Mouse (Mus musculus) hindbrain, embryonic 13.5 days (tissue): ENCODE results near the gene Ercc5. TPM values are rescaled to one million over a fixed set of nuclear protein-coding genes. Genes with fewer than 3 reads are reported as not detected.

Source experiments
- ATAC-seq: fragments of 200-750 bp; cut with Nextera tagmentation; 2 replicates; pipeline ENCODE4 v1.8.0; 2017; ENCODE audit warnings: moderate TSS enrichment; ENCODE audit not compliant: low FRiP score
- H3K27ac ChIP-seq: fragments of 300-500 bp; sonication (generic); 2 replicates; pipeline ENCODE4 v1.5.1; 2015; ENCODE audit warnings: inconsistent platforms, mild to moderate bottlenecking, moderate library complexity
- H3K27me3 ChIP-seq: fragments of 300-500 bp; sonication (generic); 2 replicates; pipeline ENCODE4 v1.6.1; 2015; ENCODE audit warnings: mild to moderate bottlenecking, inconsistent platforms
- H3K36me3 ChIP-seq: fragments of 300-500 bp; sonication (generic); 2 replicates; pipeline ENCODE4 v1.6.1; 2015; ENCODE audit warnings: mild to moderate bottlenecking, inconsistent platforms
- H3K4me1 ChIP-seq: fragments of 300-500 bp; sonication (generic); replicated peaks from 2 replicates; pipeline ENCODE4 v1.6.1; 2015; ENCODE audit warnings: inconsistent platforms
- H3K4me2 ChIP-seq: fragments of 300-500 bp; sonication (generic); 2 replicates; pipeline ENCODE4 v1.6.1; 2015; ENCODE audit warnings: inconsistent platforms, mild to moderate bottlenecking, moderate library complexity
- H3K4me3 ChIP-seq: fragments of 300-500 bp; sonication (generic); 2 replicates; pipeline ENCODE4 v1.5.1; 2015; ENCODE audit warnings: mild to moderate bottlenecking, inconsistent platforms
- H3K9ac ChIP-seq: fragments of 300-500 bp; sonication (generic); 2 replicates; pipeline ENCODE4 v1.6.1; 2015; ENCODE audit warnings: mild to moderate bottlenecking, inconsistent platforms
- H3K9me3 ChIP-seq: fragments of 300-500 bp; sonication (generic); 2 replicates; pipeline ENCODE4 v1.6.1; 2016; ENCODE audit warnings: inconsistent platforms
- WGBS: fragments of 180-500 bp; shearing (Covaris S2); methylation state at CpG from one replicate; pipeline ENCODE4 v1.1.7; 2015; 5-methylcytosine and 5-hydroxymethylcytosine counted together
- polyA plus RNA-seq: library from polyadenylated mRNA; unstranded; fragments of >200 nt; fragmentation: Nextera tagmentation; extraction: Ambion mirVana; gene quantifications from 2 replicates; pipeline ENCODE4 v1.2.1, GENCODE M21; 2015

Gene Ercc5
- 32.5 and 36.7 TPM in 2 replicates for polyA plus RNA-seq

DNA sequence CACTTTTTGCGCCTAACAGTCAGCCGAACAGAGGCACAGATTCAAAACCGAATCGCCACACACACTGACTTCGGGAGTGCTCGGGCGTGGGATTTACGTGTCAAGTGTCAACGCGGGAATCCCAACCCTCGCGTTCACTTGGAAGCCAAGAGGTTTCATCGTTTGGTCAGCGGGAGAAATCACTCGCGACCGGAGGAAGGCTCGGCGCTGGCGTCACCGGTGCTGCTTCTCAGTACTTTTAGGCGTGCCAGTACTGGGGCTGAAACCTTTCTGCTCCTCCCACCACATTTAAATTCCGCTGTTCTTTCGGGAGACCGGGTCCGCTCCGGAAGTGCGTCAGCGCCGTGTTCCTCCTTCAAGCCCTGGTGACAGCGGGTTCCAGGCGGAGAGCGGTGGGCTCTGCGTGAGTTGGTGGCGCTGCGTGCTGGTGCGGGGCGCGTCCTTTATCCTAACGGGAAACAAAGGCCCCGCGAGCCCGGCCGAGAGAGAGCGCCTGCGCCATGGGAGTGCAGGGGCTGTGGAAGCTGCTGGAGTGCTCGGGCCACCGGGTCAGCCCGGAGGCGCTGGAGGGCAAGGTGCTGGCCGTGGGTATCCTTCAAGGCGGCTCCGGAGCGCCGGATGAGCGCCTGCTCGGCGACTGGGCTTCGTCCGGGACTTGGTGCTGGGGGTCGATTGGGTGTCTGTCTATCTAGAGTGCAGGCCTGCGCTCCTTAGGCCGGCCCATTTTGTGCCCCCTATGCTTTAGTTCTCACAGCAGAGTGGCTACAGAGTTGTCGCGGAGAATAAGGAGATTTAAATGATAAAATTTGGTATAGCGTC is at the start of gene Ercc5:
TSS of gene Ercc5 (plus strand) at position 182 of the 819 bp plus-strand sequence.
- H3K4me2 ChIP-seq = peak within 1 kb of the TSS; percentile 69
- H3K4me3 ChIP-seq = peak within 1 kb of the TSS; percentile 88
- peak within 1 kb of the TSS; percentile 99 for H3K27ac ChIP-seq
- peaks cover 15% of the 10 kb centered on the region for H3K36me3 ChIP-seq
- peaks cover 11% of the 10 kb centered on the region for H3K4me1 ChIP-seq
- H3K9me3 ChIP-seq = no peaks in the 10 kb centered on the region
- H3K9ac ChIP-seq = peak within 1 kb of the TSS; percentile 92
- WGBS = under 1% methylated on average over 66 of the region's 66 CpGs
- ATAC-seq = peak; percentile 98
- no peaks in the 10 kb centered on the region for H3K27me3 ChIP-seq

DNA sequence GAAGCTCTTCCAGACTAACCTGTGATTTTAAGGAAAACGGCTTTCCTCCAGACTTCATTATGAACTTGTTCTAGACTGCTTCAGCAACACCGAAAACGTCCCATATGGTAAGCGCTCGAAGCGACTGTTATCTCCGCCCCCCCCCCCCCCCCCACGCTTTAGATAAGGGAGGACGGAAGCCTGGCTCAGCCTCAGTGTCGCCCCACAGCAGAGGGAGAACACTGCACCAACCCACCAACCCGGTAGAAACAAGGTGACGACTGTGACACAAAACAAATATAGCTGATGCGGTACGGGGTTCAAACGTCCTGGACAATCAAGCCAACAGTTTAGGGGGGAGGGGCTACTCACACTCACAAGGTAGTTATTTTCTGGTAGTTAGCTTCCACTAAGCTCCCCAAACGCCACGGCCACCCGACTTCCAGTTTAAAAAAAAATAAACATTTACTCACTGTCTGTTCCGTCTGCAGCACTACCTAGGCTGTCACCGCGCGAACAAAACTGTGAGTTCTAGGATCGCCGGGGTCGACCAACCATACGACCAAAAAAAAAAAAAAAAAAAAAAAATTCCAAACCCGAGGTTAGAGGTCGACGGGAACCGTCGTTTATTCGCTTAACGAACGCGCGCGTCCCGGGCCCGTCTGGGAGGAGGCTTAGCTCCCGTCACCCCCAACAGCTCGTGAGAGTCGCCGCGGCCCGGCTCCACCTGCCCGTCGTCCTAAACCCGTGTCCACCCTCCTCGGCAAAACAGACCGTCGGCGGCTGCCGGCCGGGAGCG is 45.9 kb upstream of the Ercc5 start:
- peak; percentile 87 for ATAC-seq

GRCm38 (mm10) chr1:44102259-44102717 is 45.3 kb upstream of the Ercc5 start, which contains the start of gene Tex30:
Tex30 (minus strand) TSS chr1:44102441.
- peak within 1 kb of the TSS; percentile 71 for H3K4me2 ChIP-seq
- H3K27me3 ChIP-seq = no peaks in the 10 kb centered on the region
- peaks cover 14% of the 10 kb centered on the region for H3K36me3 ChIP-seq
- no peaks in the 10 kb centered on the region for H3K9me3 ChIP-seq
- peak within 1 kb of the TSS; percentile 82 for H3K4me3 ChIP-seq
- WGBS = 0% methylated on average over 55 of the region's 55 CpGs
- H3K4me1 ChIP-seq = peaks cover 12% of the 10 kb centered on the region
- peak; percentile 99 for ATAC-seq
- peak within 1 kb of the TSS; percentile 91 for H3K27ac ChIP-seq
- H3K9ac ChIP-seq = peak within 1 kb of the TSS; percentile 77

More for the DNA sequence above, 45.9 kb upstream of the Ercc5 start:
- H3K9me3 ChIP-seq = no peaks in the 10 kb centered on the region
- H3K36me3 ChIP-seq = peaks cover 20% of the 10 kb centered on the region
- H3K4me1 ChIP-seq = peaks cover 12% of the 10 kb centered on the region
- peak overlapping the region; percentile 71 for H3K4me2 ChIP-seq
- peak overlapping the region; percentile 91 for H3K27ac ChIP-seq
- H3K9ac ChIP-seq = peak overlapping the region; percentile 77
- peak overlapping the region; percentile 82 for H3K4me3 ChIP-seq
- no peaks in the 10 kb centered on the region for H3K27me3 ChIP-seq
- WGBS = under 1% methylated on average over 55 of the region's 55 CpGs

- no peak overlapping the region for H3K27ac ChIP-seq
- H3K9ac ChIP-seq = peak overlapping the region; percentile 77; the same call in 1 of the 2 replicates
- no peaks in the 10 kb centered on the region for H3K27me3 ChIP-seq
- peaks cover 15% of the 10 kb centered on the region for H3K36me3 ChIP-seq
- no peak for ATAC-seq
- H3K4me1 ChIP-seq = peaks cover 12% of the 10 kb centered on the region
- peak overlapping the region; percentile 82 for H3K4me3 ChIP-seq
- 12% methylated on average over 5 of the region's 5 CpGs for WGBS
- H3K4me2 ChIP-seq = peak overlapping the region; percentile 71
- no peaks in the 10 kb centered on the region for H3K9me3 ChIP-seq
Observed at GRCm38 (mm10) chr1:44102939-44103338, 44.6 kb upstream of the Ercc5 start.

- Histone ChIP-seq H3K9ac (no peak overlapping the region), H3K4me2 (peak overlapping the region; percentile 83), H3K27me3 (no peaks in the 10 kb centered on the region), H3K4me1 (peaks cover 28% of the 10 kb centered on the region), H3K9me3 (no peaks in the 10 kb centered on the region), H3K36me3 (peaks cover 22% of the 10 kb centered on the region), H3K27ac (no peak overlapping the region), H3K4me3 (peak overlapping the region; percentile 22)
- ATAC-seq = no peak
Observed at GRCm38 (mm10) chr1:44117571-44117970, 30.0 kb upstream of the Ercc5 start.

GRCm38 (mm10) chr1:44118239-44119054 is 29.1 kb upstream of the Ercc5 start, which contains the start of the genes Kdelc1 and Bivm:
Kdelc1 (minus strand) TSS chr1:44118808.
Bivm (plus strand) TSS chr1:44118957.
- under 1% methylated on average over 39 of the region's 39 CpGs for WGBS
- no peaks in the 10 kb centered on the region for H3K27me3 ChIP-seq
- ATAC-seq = peak; percentile 98

GRCm38 (mm10) chr1:44119201-44120073 is 28.1 kb upstream of the Ercc5 start:
- no peaks in the 10 kb centered on the region for H3K9me3 ChIP-seq
- H3K4me2 ChIP-seq = peak overlapping the region; percentile 83
- peak overlapping the region; percentile 97 for H3K27ac ChIP-seq
- H3K36me3 ChIP-seq = peaks cover 21% of the 10 kb centered on the region
- peak overlapping the region; percentile 92 for H3K9ac ChIP-seq
- H3K4me1 ChIP-seq = peaks cover 31% of the 10 kb centered on the region
- H3K4me3 ChIP-seq = peak overlapping the region; percentile 66
- under 1% methylated on average over 40 of the region's 43 CpGs for WGBS
- no peaks in the 10 kb centered on the region for H3K27me3 ChIP-seq
- peak; percentile 90 for ATAC-seq

More at GRCm38 (mm10) chr1:44118239-44119054, 29.1 kb upstream of the Ercc5 start, which contains the start of the genes Kdelc1 and Bivm:
- peaks cover 18% of the 10 kb centered on the region for H3K36me3 ChIP-seq
- peak within 1 kb of the TSS; percentile 83 for H3K4me2 ChIP-seq
- H3K4me1 ChIP-seq = peaks cover 31% of the 10 kb centered on the region
- no peaks in the 10 kb centered on the region for H3K9me3 ChIP-seq
- H3K4me3 ChIP-seq = peak within 1 kb of the TSS; percentile 66
- H3K27ac ChIP-seq = peak within 1 kb of the TSS; percentile 97
- peak within 1 kb of the TSS; percentile 92 for H3K9ac ChIP-seq

DNA sequence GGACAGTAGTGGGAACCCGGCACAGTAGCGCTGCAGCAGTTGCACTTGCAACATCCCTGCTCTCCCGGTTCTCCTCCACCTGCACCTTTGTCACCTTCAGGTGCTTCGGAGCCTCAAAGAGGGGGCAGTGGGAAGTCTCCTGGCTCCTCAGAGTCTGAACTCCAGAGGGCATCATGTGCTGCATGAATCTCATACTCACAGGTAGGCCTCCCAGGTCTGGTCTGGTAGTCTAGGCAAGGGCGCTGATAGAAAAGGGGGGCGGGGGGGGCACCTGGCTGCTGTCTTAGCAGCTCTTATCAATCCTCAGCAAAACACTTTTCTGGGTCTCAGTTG is 27.5 kb upstream of the Ercc5 start:
- H3K36me3 ChIP-seq = peaks cover 27% of the 10 kb centered on the region
- H3K9ac ChIP-seq = peak overlapping the region; percentile 92
- peak overlapping the region; percentile 66 for H3K4me3 ChIP-seq
- peak overlapping the region; percentile 97 for H3K27ac ChIP-seq
- peak; percentile 22; the same call in 1 of the 2 replicates for ATAC-seq
- peak overlapping the region; percentile 83 for H3K4me2 ChIP-seq
- H3K9me3 ChIP-seq = no peaks in the 10 kb centered on the region
- H3K27me3 ChIP-seq = no peaks in the 10 kb centered on the region
- H3K4me1 ChIP-seq = peaks cover 31% of the 10 kb centered on the region
- 4% methylated on average over 6 of the region's 6 CpGs for WGBS

DNA sequence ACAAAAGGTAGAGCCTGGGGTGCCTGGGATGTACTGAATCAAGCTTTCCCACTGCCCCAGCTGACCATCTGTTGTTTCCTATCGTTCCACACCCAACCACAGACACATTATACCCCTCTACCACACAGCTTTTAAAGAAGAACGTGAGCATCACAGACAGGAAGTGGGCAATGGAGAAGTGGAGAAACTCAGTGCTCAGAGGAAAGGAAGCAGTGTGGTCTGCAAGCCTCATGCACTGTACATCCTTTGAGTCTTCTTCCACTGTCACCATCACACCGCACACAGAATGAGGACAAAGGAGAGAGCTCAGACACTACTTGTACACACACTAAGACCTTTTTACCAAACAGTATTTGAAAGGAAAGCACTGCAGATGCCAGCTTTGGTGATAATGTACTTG is 25.3 kb upstream of the Ercc5 start:
- peaks cover 31% of the 10 kb centered on the region for H3K4me1 ChIP-seq
- no peak overlapping the region for H3K9ac ChIP-seq
- WGBS = 95% methylated on average over 3 of the region's 3 CpGs
- H3K27ac ChIP-seq = no peak overlapping the region
- peaks cover 33% of the 10 kb centered on the region for H3K36me3 ChIP-seq
- ATAC-seq = no peak
- no peak overlapping the region for H3K4me3 ChIP-seq
- H3K27me3 ChIP-seq = no peaks in the 10 kb centered on the region
- H3K4me2 ChIP-seq = peak overlapping the region; percentile 30; the same call in 1 of the 2 replicates
- H3K9me3 ChIP-seq = no peaks in the 10 kb centered on the region

- H3K4me1 ChIP-seq = peaks cover 19% of the 10 kb centered on the region
- 98% methylated on average over 4 of the region's 4 CpGs for WGBS
- H3K9ac ChIP-seq = no peak overlapping the region
- no peak overlapping the region for H3K27ac ChIP-seq
- no peak overlapping the region for H3K4me2 ChIP-seq
- H3K9me3 ChIP-seq = no peaks in the 10 kb centered on the region
- no peak overlapping the region for H3K4me3 ChIP-seq
- no peak for ATAC-seq
- H3K27me3 ChIP-seq = no peaks in the 10 kb centered on the region
- peaks cover 57% of the 10 kb centered on the region for H3K36me3 ChIP-seq
Observed at GRCm38 (mm10) chr1:44125590-44125989, 22.0 kb upstream of the Ercc5 start.
